Mouse (Mus musculus): ENCODE measurements around the gene Hexim2. TPM values are rescaled to one million over a fixed set of nuclear protein-coding genes. Genes with fewer than 3 reads are reported as not detected.
A peak's percentile ranks its signal among the peaks of the same experiment; 100 is the strongest.

Hexim2 gene
- polyA plus RNA-seq, 1 experiment from 2014 or later = 17.6 TPM

- H3K36me3 ChIP-seq = no peaks in the 10 kb centered on the region
- H3K27me3 ChIP-seq = peaks cover 67% of the 10 kb centered on the region
- 63% methylated on average over 6 of the region's 6 CpGs for WGBS
- peak overlapping the region; percentile 82 for H3K4me2 ChIP-seq
- peak overlapping the region; percentile 64; the same call in 1 of the 2 replicates for H3K4me3 ChIP-seq
- no peak for ATAC-seq (ENCODE audit: low read depth)
- peaks cover 25% of the 10 kb centered on the region for H3K4me1 ChIP-seq (replicated peaks)
- H3K9me3 ChIP-seq = no peaks in the 10 kb centered on the region
- H3K9ac ChIP-seq = no peak overlapping the region
- H3K27ac ChIP-seq (replicated peaks) = no peak overlapping the region
These were observed 40.3 kb downstream of the Hexim2 start for GRCm38 (mm10) chr11:103172392-103173040.

- Histone ChIP-seq H3K36me3 (no peaks in the 10 kb centered on the region), H3K9me3 (no peaks in the 10 kb centered on the region), H3K4me3 (no peak overlapping the region), H3K27me3 (peaks cover 63% of the 10 kb centered on the region), H3K4me1 (replicated peaks) (peaks cover 25% of the 10 kb centered on the region), H3K9ac (no peak overlapping the region), H3K4me2 (0 out of 2 replicates have a peak overlapping the region, but pooled peaks have one; percentile 82), H3K27ac (replicated peaks) (no peak overlapping the region)
- no peak for ATAC-seq (ENCODE audit: low read depth)
- 81% methylated on average over 7 of the region's 7 CpGs for WGBS
These were observed 41.0 kb downstream of the Hexim2 start for GRCm38 (mm10) chr11:103173041-103173770.

- no peaks in the 10 kb centered on the region for H3K36me3 ChIP-seq
- H3K9ac ChIP-seq = no peak overlapping the region
- 90% methylated on average over 11 of the region's 11 CpGs for WGBS
- ATAC-seq (ENCODE audit: low read depth) = no peak
- H3K27ac ChIP-seq (replicated peaks) = no peak overlapping the region
- H3K4me2 ChIP-seq = no peak overlapping the region
- peaks cover 25% of the 10 kb centered on the region for H3K4me1 ChIP-seq (replicated peaks)
- no peak overlapping the region for H3K4me3 ChIP-seq
- H3K9me3 ChIP-seq = no peaks in the 10 kb centered on the region
- peaks cover 60% of the 10 kb centered on the region for H3K27me3 ChIP-seq
These were observed 41.6 kb downstream of the Hexim2 start for GRCm38 (mm10) chr11:103173771-103174344.

GRCm38 (mm10) chr11:103174411-103174832 is 42.2 kb downstream of the Hexim2 start:
- 82% methylated on average over 5 of the region's 5 CpGs for WGBS
- Histone ChIP-seq H3K36me3 (no peaks in the 10 kb centered on the region), H3K9ac (no peak overlapping the region), H3K4me3 (no peak overlapping the region), H3K4me2 (no peak overlapping the region), H3K27me3 (peaks cover 54% of the 10 kb centered on the region), H3K9me3 (no peaks in the 10 kb centered on the region), H3K27ac (replicated peaks) (no peak overlapping the region), H3K4me1 (replicated peaks) (peaks cover 25% of the 10 kb centered on the region)
- ATAC-seq (ENCODE audit: low read depth) = no peak

- WGBS = 54% methylated on average over 8 of the region's 8 CpGs
- Histone ChIP-seq H3K36me3 (no peaks in the 10 kb centered on the region), H3K4me1 (replicated peaks) (peaks cover 24% of the 10 kb centered on the region), H3K9me3 (no peaks in the 10 kb centered on the region), H3K4me3 (no peak overlapping the region), H3K27me3 (peaks cover 49% of the 10 kb centered on the region), H3K4me2 (no peak overlapping the region), H3K9ac (no peak overlapping the region), H3K27ac (replicated peaks) (no peak overlapping the region)
- ATAC-seq (ENCODE audit: low read depth) = no peak
These were observed 42.7 kb downstream of the Hexim2 start for GRCm38 (mm10) chr11:103174891-103175391.

- peaks cover 44% of the 10 kb centered on the region for H3K27me3 ChIP-seq
- no peak overlapping the region for H3K4me2 ChIP-seq
- ATAC-seq (ENCODE audit: low read depth) = no peak
- H3K36me3 ChIP-seq = no peaks in the 10 kb centered on the region
- H3K4me1 ChIP-seq (replicated peaks) = peaks cover 16% of the 10 kb centered on the region
- no peaks in the 10 kb centered on the region for H3K9me3 ChIP-seq
- no peak overlapping the region for H3K27ac ChIP-seq (replicated peaks)
- H3K9ac ChIP-seq = no peak overlapping the region
- WGBS = 75% methylated on average over 14 of the region's 14 CpGs
- no peak overlapping the region for H3K4me3 ChIP-seq
These were observed 43.6 kb downstream of the Hexim2 start for GRCm38 (mm10) chr11:103175688-103176442.

- no peak for ATAC-seq (ENCODE audit: low read depth)
- H3K36me3 ChIP-seq = no peaks in the 10 kb centered on the region
- no peak overlapping the region for H3K4me3 ChIP-seq
- 92% methylated on average over 1 of the region's 1 CpGs for WGBS
- H3K27ac ChIP-seq (replicated peaks) = no peak overlapping the region
- H3K9me3 ChIP-seq = no peaks in the 10 kb centered on the region
- H3K9ac ChIP-seq = no peak overlapping the region
- peaks cover 9% of the 10 kb centered on the region for H3K4me1 ChIP-seq (replicated peaks)
- peaks cover 38% of the 10 kb centered on the region for H3K27me3 ChIP-seq
- H3K4me2 ChIP-seq = no peak overlapping the region
These were observed 44.3 kb downstream of the Hexim2 start for GRCm38 (mm10) chr11:103176510-103176909.

- no peak overlapping the region for H3K9ac ChIP-seq
- no peak overlapping the region for H3K4me3 ChIP-seq
- no peak for ATAC-seq (ENCODE audit: low read depth)
- H3K4me2 ChIP-seq = no peak overlapping the region
- no peaks in the 10 kb centered on the region for H3K36me3 ChIP-seq
- no peak overlapping the region for H3K27ac ChIP-seq (replicated peaks)
- H3K4me1 ChIP-seq (replicated peaks) = peaks cover 2% of the 10 kb centered on the region; the same call in 1 of the 2 replicates
- no peaks in the 10 kb centered on the region for H3K9me3 ChIP-seq
- peaks cover 31% of the 10 kb centered on the region for H3K27me3 ChIP-seq
- 80% methylated on average over 5 of the region's 5 CpGs for WGBS
These were observed 45.0 kb downstream of the Hexim2 start for GRCm38 (mm10) chr11:103177216-103177615.

GRCm38 (mm10) chr11:103177815-103178485 is 45.7 kb downstream of the Hexim2 start:
- no peak overlapping the region for H3K4me3 ChIP-seq
- peaks cover 26% of the 10 kb centered on the region for H3K27me3 ChIP-seq
- no peaks in the 10 kb centered on the region for H3K36me3 ChIP-seq
- H3K27ac ChIP-seq (replicated peaks) = no peak overlapping the region
- no peaks in the 10 kb centered on the region for H3K4me1 ChIP-seq (replicated peaks)
- H3K9me3 ChIP-seq = no peaks in the 10 kb centered on the region
- ATAC-seq (ENCODE audit: low read depth) = no peak
- 78% methylated on average over 15 of the region's 15 CpGs for WGBS
- H3K4me2 ChIP-seq = no peak overlapping the region
- H3K9ac ChIP-seq = no peak overlapping the region

- 94% methylated on average over 8 of the region's 8 CpGs for WGBS
These were observed 46.5 kb downstream of the Hexim2 start for GRCm38 (mm10) chr11:103178748-103179147.

GRCm38 (mm10) chr11:103180426-103180825 is 48.2 kb downstream of the Hexim2 start:
- Histone ChIP-seq H3K4me2 (no peak overlapping the region), H3K27me3 (peaks cover 12% of the 10 kb centered on the region), H3K4me3 (no peak overlapping the region), H3K9ac (no peak overlapping the region), H3K36me3 (no peaks in the 10 kb centered on the region), H3K27ac (replicated peaks) (no peak overlapping the region), H3K4me1 (replicated peaks) (no peaks in the 10 kb centered on the region), H3K9me3 (no peaks in the 10 kb centered on the region)
- no peak for ATAC-seq (ENCODE audit: low read depth)
- 61% methylated on average over 1 of the region's 1 CpGs for WGBS

More at GRCm38 (mm10) chr11:103178748-103179147, 46.5 kb downstream of the Hexim2 start:
- no peak for ATAC-seq (ENCODE audit: low read depth)
- Histone ChIP-seq H3K9ac (no peak overlapping the region), H3K36me3 (no peaks in the 10 kb centered on the region), H3K4me1 (replicated peaks) (no peaks in the 10 kb centered on the region), H3K4me2 (no peak overlapping the region), H3K27ac (replicated peaks) (no peak overlapping the region), H3K27me3 (peaks cover 19% of the 10 kb centered on the region), H3K4me3 (no peak overlapping the region), H3K9me3 (no peaks in the 10 kb centered on the region)

Measured in neural tube, embryonic 13.5 days (tissue).